Mouse (Mus musculus) midbrain, embryonic 13.5 days (tissue): Measurements from ENCODE around the gene Mcoln2. TPM values are rescaled to one million over a fixed set of nuclear protein-coding genes. Genes with fewer than 3 reads are reported as not detected.

Source experiments
- ATAC-seq: fragments of 200-750 bp; cut with Nextera tagmentation; 2 replicates; pipeline ENCODE4 v1.8.0; 2017; ENCODE audit warnings: mild to moderate bottlenecking, moderate TSS enrichment, moderate library complexity
- H3K27ac ChIP-seq: fragments of 300-500 bp; sonication (generic); 2 replicates; pipeline ENCODE4 v1.5.1; 2015; ENCODE audit warnings: inconsistent platforms, mild to moderate bottlenecking, moderate library complexity
- H3K27me3 ChIP-seq: fragments of 300-500 bp; sonication (generic); 2 replicates; pipeline ENCODE4 v1.6.1; 2015; ENCODE audit warnings: mild to moderate bottlenecking, inconsistent platforms
- H3K36me3 ChIP-seq: fragments of 300-500 bp; sonication (generic); 2 replicates; pipeline ENCODE4 v1.6.1; 2015; ENCODE audit warnings: mild to moderate bottlenecking, inconsistent platforms
- H3K4me1 ChIP-seq: fragments of 300-500 bp; sonication (generic); replicated peaks from 2 replicates; pipeline ENCODE4 v1.6.1; 2015; ENCODE audit warnings: inconsistent platforms
- H3K4me2 ChIP-seq: fragments of 300-500 bp; sonication (generic); replicated peaks from 2 replicates; pipeline ENCODE4 v1.6.1; 2015; ENCODE audit warnings: moderate library complexity, mild to moderate bottlenecking, inconsistent platforms
- H3K4me3 ChIP-seq: fragments of 300-500 bp; sonication (generic); replicated peaks from 2 replicates; pipeline ENCODE4 v1.5.1; 2015; ENCODE audit warnings: mild to moderate bottlenecking, inconsistent platforms
- H3K9ac ChIP-seq: fragments of 300-500 bp; sonication (generic); replicated peaks from 2 replicates; pipeline ENCODE4 v1.6.1; 2015; ENCODE audit warnings: mild to moderate bottlenecking, inconsistent platforms
- H3K9me3 ChIP-seq: fragments of 300-500 bp; sonication (generic); 2 replicates; pipeline ENCODE4 v1.6.1; 2016; ENCODE audit warnings: mild to moderate bottlenecking, inconsistent platforms
- WGBS: fragments of 180-500 bp; shearing (Covaris S2); methylation state at CpG from one replicate; pipeline ENCODE4 v1.1.7; 2015; 5-methylcytosine and 5-hydroxymethylcytosine counted together
- polyA plus RNA-seq: library from polyadenylated mRNA; unstranded; fragments of >200 nt; fragmentation: Nextera tagmentation; extraction: Ambion mirVana; gene quantifications from 2 replicates; pipeline ENCODE4 v1.2.1, GENCODE M21; 2015

The Mcoln2 gene
- polyA plus RNA-seq, 1 experiment from 2014 or later, result 0.35 TPM

- H3K9ac ChIP-seq, result peak overlapping the region; percentile 49; the same call in 1 of the 2 replicates
These were observed 28.1 kb upstream of the Mcoln2 start for GRCm38 (mm10) chr3:146121310-146122124.

GRCm38 (mm10) chr3:146122125-146122420 lies 27.6 kb upstream of the Mcoln2 start:
- Histone ChIP-seq H3K36me3 (no peaks in the 10 kb centered on the region), H3K4me2 (no peak overlapping the region), H3K4me3 (no peak overlapping the region), H3K9ac (no peak overlapping the region), H3K9me3 (no peaks in the 10 kb centered on the region), H3K4me1 (peaks cover 16% of the 10 kb centered on the region), H3K27ac (no peak overlapping the region), H3K27me3 (peaks cover 19% of the 10 kb centered on the region)
- 38% methylated on average over 3 of the region's 3 CpGs for WGBS
- no peak for ATAC-seq

More at GRCm38 (mm10) chr3:146121310-146122124, 28.1 kb upstream of the Mcoln2 start:
- 5% methylated on average over 25 of the region's 25 CpGs for WGBS
- H3K4me3 ChIP-seq, result peak overlapping the region; percentile 17
- H3K27me3 ChIP-seq, result peaks cover 25% of the 10 kb centered on the region
- H3K9me3 ChIP-seq, result no peaks in the 10 kb centered on the region
- peaks cover 16% of the 10 kb centered on the region for H3K4me1 ChIP-seq
- peak overlapping the region; percentile 41 for H3K4me2 ChIP-seq
- no peak overlapping the region for H3K27ac ChIP-seq
- no peaks in the 10 kb centered on the region for H3K36me3 ChIP-seq
- ATAC-seq, result peak; percentile 59

GRCm38 (mm10) chr3:146122807-146123463 lies 26.7 kb upstream of the Mcoln2 start:
- H3K27ac ChIP-seq, result no peak overlapping the region
- WGBS, result 84% methylated on average over 8 of the region's 8 CpGs
- H3K4me2 ChIP-seq, result no peak overlapping the region
- H3K36me3 ChIP-seq, result no peaks in the 10 kb centered on the region
- peaks cover 11% of the 10 kb centered on the region for H3K27me3 ChIP-seq
- H3K4me1 ChIP-seq, result peaks cover 10% of the 10 kb centered on the region
- H3K4me3 ChIP-seq, result no peak overlapping the region
- H3K9me3 ChIP-seq, result no peaks in the 10 kb centered on the region
- H3K9ac ChIP-seq, result no peak overlapping the region
- ATAC-seq, result no peak

DNA sequence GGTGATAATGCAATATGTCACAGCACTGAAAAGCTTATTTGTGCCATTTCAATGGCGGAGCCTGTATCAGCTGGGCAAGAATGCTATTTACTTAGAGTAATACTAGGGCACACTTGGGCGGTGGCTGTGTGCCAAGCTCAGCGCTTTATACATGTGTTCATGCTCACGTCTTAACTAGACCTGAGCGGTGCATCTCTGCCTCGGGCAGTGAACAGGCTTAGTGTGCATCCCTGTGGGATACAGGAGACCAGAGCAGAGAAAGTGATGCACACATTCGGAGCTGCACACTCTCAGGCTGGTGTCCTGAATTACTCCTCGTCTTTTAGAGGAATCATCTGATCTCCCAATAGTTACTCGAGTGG lies 26.2 kb upstream of the Mcoln2 start:
- Histone ChIP-seq H3K4me2 (no peak overlapping the region), H3K36me3 (no peaks in the 10 kb centered on the region), H3K27me3 (peaks cover 6% of the 10 kb centered on the region), H3K27ac (no peak overlapping the region), H3K9me3 (no peaks in the 10 kb centered on the region), H3K9ac (no peak overlapping the region), H3K4me1 (peaks cover 10% of the 10 kb centered on the region), H3K4me3 (no peak overlapping the region)
- peak; percentile 71 for ATAC-seq
- 61% methylated on average over 9 of the region's 9 CpGs for whole genome bisulfite sequencing

DNA sequence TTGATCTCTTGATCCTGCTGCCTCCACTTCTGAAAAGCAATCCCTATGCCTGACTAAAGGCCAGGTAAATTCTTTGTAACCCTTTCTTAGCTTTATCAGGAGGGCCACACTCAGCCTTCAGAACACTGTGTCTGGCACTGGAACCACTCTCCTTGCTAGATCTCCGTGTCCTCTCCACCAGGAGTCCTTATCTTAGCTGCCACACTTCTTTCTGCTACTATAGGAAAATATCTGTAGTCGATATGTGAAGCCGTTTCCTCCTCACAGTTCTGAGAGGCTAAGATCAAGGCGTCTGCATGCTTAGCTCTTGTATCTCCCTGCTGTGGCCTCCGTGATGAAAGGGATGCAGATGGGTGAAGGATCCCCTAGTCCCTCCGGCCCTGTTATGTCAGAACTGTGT lies 22.4 kb upstream of the Mcoln2 start:
- WGBS, result 70% methylated on average over 6 of the region's 6 CpGs
- H3K4me2 ChIP-seq, result no peak overlapping the region
- no peak for ATAC-seq
- no peak overlapping the region for H3K9ac ChIP-seq
- no peaks in the 10 kb centered on the region for H3K27me3 ChIP-seq
- no peak overlapping the region for H3K27ac ChIP-seq
- no peaks in the 10 kb centered on the region; the same call in none of the 2 replicates for H3K4me1 ChIP-seq
- no peaks in the 10 kb centered on the region for H3K36me3 ChIP-seq
- no peaks in the 10 kb centered on the region for H3K9me3 ChIP-seq
- no peak overlapping the region for H3K4me3 ChIP-seq

GRCm38 (mm10) chr3:146134834-146135233 lies 14.8 kb upstream of the Mcoln2 start:
- Histone ChIP-seq H3K4me1 (no peaks in the 10 kb centered on the region), H3K36me3 (no peaks in the 10 kb centered on the region), H3K27ac (no peak overlapping the region), H3K9ac (no peak overlapping the region), H3K27me3 (no peaks in the 10 kb centered on the region), H3K4me3 (no peak overlapping the region), H3K9me3 (no peaks in the 10 kb centered on the region), H3K4me2 (no peak overlapping the region)
- no peak for ATAC-seq
- 84% methylated on average over 9 of the region's 9 CpGs for WGBS

DNA sequence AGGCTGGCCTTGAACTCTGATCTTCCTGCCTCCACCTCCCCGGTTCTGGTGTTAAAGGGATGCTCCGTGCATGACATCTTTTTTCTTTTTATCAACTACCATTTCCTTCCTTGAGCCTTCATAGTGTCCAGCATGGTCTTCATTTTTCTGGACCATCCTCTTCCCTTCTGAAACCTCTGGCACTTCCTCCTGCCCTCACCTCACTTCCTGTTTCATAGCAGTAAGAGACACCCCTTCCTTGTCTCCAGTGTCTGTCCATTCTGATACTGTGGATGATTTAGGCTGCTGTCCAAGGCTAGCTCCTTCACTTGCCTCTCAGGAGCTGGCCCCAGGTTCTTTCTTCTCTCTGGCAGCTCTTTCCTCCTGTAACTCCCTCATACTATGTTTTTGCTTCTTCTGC lies 14.2 kb upstream of the Mcoln2 start:
- H3K27ac ChIP-seq, result no peak overlapping the region
- H3K4me2 ChIP-seq, result no peak overlapping the region
- H3K27me3 ChIP-seq, result no peaks in the 10 kb centered on the region
- H3K9ac ChIP-seq, result no peak overlapping the region
- H3K4me1 ChIP-seq, result no peaks in the 10 kb centered on the region
- WGBS, result 85% methylated on average over 2 of the region's 2 CpGs
- H3K36me3 ChIP-seq, result no peaks in the 10 kb centered on the region
- H3K4me3 ChIP-seq, result no peak overlapping the region
- H3K9me3 ChIP-seq, result no peaks in the 10 kb centered on the region
- ATAC-seq, result no peak

GRCm38 (mm10) chr3:146136422-146136821 lies 13.2 kb upstream of the Mcoln2 start:
- 38% methylated on average over 10 of the region's 10 CpGs for WGBS
- no peak overlapping the region for H3K4me3 ChIP-seq
- no peaks in the 10 kb centered on the region for H3K27me3 ChIP-seq
- no peak for ATAC-seq
- H3K9me3 ChIP-seq, result no peaks in the 10 kb centered on the region
- H3K4me1 ChIP-seq, result no peaks in the 10 kb centered on the region
- H3K9ac ChIP-seq, result no peak overlapping the region
- H3K27ac ChIP-seq, result no peak overlapping the region
- no peak overlapping the region for H3K4me2 ChIP-seq
- H3K36me3 ChIP-seq, result no peaks in the 10 kb centered on the region

DNA sequence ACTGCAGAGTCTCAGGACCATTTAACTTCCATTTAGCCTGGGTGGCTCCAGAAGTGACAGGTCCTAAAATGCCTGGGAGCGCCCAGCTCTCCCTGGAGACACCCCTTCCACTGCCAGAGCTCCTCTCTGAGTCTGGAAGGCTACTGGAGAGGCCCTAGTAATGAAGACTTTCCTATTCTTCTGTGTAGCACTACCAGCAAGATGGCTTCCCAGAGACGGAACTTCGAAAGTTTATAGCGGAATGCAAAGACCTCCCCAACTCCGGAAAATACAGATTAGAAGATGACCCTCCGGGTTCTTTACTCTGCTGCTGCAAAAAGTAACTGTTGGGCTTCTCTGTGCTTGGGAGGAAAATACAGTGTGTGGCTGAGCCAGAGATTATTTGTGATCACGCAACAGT lies 9.4 kb upstream of the Mcoln2 start:
- Histone ChIP-seq H3K9me3 (no peaks in the 10 kb centered on the region), H3K4me1 (no peaks in the 10 kb centered on the region), H3K27me3 (no peaks in the 10 kb centered on the region), H3K4me3 (no peak overlapping the region), H3K36me3 (no peaks in the 10 kb centered on the region), H3K4me2 (no peak overlapping the region), H3K27ac (no peak overlapping the region), H3K9ac (no peak overlapping the region)
- WGBS, result 94% methylated on average over 7 of the region's 7 CpGs
- ATAC-seq, result no peak

DNA sequence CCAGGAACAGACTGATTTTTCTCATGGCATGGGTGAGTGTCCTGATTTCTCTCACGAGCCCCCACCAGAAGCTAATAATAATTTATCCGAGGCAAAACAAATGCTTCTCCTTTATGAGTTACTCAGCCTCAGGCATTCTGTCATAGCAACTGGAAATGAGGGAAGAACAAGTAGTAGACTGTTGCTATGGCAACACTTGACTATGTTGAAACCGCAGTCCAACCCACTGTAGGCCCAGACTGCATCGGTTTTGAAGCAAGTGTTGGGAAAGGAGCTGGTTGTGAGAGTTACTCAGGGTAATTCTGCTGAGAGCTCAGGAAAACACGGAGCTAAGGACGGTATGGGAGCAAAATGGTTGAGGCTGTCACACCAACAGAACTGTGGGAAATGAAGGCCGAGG lies 7.1 kb upstream of the Mcoln2 start:
- ATAC-seq, result no peak
- no peaks in the 10 kb centered on the region for H3K36me3 ChIP-seq
- 84% methylated on average over 7 of the region's 7 CpGs for WGBS

DNA sequence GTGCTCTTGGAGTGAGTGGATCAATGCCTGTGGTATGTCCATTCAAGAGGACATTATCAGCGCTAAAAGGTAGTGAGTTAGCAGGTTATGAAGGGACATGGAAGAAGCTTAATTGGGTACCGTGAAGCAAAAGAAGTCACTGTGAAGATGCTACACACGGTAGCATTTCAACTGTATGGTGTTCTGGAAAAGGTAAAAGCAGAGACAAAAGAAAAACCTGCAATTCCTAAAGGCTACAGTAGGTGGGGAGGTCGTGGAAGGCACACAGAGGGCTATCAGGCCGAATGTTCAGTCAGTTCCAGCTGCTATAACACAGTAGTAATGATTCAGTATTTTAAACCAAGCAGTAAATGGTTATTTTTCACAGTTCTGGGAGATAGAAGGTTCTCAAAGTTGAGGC lies 4.1 kb upstream of the Mcoln2 start:
- Histone ChIP-seq H3K4me1 (peaks cover 10% of the 10 kb centered on the region), H3K9me3 (no peaks in the 10 kb centered on the region), H3K36me3 (no peaks in the 10 kb centered on the region), H3K27me3 (peaks cover 18% of the 10 kb centered on the region), H3K9ac (no peak overlapping the region), H3K4me2 (no peak overlapping the region), H3K27ac (no peak overlapping the region), H3K4me3 (no peak overlapping the region)
- WGBS, result 50% methylated on average over 5 of the region's 5 CpGs
- ATAC-seq, result no peak

More for the DNA sequence above, 7.1 kb upstream of the Mcoln2 start:
- Histone ChIP-seq H3K4me2 (no peak overlapping the region), H3K4me3 (no peak overlapping the region), H3K27ac (no peak overlapping the region), H3K9ac (no peak overlapping the region), H3K4me1 (no peaks in the 10 kb centered on the region), H3K27me3 (no peaks in the 10 kb centered on the region), H3K9me3 (no peaks in the 10 kb centered on the region)

GRCm38 (mm10) chr3:146146131-146146530 lies 3.5 kb upstream of the Mcoln2 start:
- peaks cover 25% of the 10 kb centered on the region for H3K27me3 ChIP-seq
- 73% methylated on average over 5 of the region's 5 CpGs for WGBS
- no peak overlapping the region for H3K27ac ChIP-seq
- no peak overlapping the region for H3K4me2 ChIP-seq
- no peak for ATAC-seq
- H3K36me3 ChIP-seq, result no peaks in the 10 kb centered on the region
- H3K9me3 ChIP-seq, result no peaks in the 10 kb centered on the region
- peaks cover 13% of the 10 kb centered on the region for H3K4me1 ChIP-seq
- no peak overlapping the region for H3K4me3 ChIP-seq
- no peak overlapping the region for H3K9ac ChIP-seq
